Mouse (Mus musculus): Measurements from ENCODE around the gene Pacs2. TPM values are rescaled to one million over a fixed set of nuclear protein-coding genes. Genes with fewer than 3 reads are reported as not detected.

The Pacs2 gene
- 31.9 to 42.6 TPM (median 35.6 TPM) in 4 replicates for total RNA-seq (2023; ENCODE audit: inconsistent age)

DNA sequence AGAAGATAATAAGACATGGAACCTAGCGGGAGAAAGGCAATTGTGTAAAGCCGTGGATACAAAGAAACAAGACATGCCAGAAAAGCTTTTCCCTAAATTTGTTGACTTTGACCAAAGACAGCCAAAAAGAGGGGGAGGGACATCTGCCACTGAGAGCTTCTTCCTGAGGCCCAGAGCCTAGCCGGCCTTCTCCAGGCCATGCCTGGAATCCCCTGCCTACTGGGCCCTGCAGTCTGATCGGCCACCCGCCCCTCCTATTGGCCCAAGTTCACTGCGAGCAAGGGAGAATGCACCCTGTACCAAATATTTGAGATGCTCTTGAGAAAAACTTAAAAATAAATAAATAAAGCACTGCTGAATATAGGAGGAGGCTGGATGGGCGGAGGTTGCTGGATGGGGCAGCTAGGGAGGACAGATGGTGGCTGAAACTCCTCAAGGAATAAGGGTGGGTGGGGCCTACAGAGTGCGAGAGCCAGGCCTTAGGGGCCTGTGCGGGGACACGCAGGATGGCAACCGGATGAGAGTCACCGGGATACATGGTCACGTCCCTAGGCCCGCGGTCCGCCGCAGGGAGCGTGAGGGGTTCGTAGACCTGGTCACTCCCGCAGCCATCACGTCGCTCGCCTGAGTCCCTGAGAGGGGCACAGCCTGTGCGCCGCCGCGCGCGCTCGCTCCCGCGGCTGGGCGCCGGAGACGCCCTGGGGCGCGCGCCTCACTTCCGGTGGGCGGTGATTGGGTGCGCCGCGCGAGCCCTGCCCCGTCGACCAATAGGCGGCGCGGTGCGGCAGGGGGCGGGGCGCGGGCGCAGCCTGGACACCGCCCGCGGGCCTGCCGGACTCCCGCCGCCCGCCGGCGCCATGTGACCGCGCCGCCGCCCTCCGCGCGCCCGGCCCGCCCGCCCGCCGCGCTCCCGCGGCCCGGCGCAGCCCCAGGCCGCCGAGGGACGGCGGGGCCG is at the start of gene Pacs2:
Gene Pacs2, plus strand, starts transcription at position 905 of the 955 bp plus-strand sequence.

DNA sequence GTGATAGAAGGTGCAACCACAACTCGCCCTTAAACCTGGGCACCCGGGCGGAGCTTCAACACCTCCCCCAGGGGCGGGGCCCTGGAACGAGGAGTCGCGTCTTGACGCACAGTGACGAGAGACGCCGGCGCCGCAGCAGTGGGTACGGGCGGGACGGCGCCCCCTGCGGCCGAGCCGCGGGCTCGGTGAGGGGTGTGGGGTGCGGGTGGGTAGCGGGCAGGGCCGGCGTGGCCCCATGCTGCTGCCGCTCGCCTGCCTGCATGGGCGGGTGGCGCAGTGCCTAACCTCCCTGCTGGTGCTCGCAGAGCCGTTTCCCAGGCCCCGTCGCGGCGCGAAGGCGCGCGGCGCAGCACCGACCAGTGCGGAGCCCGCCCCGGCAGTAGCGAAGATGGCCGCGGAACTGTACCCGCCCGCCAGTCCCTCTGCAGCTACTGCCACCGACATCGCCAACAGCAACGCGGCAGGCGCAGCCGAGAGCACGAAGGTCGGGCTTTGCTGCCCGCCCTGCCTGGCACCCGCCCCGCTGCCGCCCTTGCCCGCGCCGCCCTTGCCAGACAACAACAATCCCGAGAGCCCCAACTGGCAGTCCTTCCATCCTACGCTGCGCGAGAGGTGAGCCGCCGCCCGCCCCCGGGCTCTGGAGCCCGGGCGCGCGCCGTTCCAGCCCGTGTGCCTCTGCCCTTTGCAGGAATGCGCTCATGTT is 37.8 kb upstream of the Pacs2 start, which contains the start of gene Btbd6:
Gene Btbd6, plus strand, starts transcription at position 112 of the 703 bp plus-strand sequence.

DNA sequence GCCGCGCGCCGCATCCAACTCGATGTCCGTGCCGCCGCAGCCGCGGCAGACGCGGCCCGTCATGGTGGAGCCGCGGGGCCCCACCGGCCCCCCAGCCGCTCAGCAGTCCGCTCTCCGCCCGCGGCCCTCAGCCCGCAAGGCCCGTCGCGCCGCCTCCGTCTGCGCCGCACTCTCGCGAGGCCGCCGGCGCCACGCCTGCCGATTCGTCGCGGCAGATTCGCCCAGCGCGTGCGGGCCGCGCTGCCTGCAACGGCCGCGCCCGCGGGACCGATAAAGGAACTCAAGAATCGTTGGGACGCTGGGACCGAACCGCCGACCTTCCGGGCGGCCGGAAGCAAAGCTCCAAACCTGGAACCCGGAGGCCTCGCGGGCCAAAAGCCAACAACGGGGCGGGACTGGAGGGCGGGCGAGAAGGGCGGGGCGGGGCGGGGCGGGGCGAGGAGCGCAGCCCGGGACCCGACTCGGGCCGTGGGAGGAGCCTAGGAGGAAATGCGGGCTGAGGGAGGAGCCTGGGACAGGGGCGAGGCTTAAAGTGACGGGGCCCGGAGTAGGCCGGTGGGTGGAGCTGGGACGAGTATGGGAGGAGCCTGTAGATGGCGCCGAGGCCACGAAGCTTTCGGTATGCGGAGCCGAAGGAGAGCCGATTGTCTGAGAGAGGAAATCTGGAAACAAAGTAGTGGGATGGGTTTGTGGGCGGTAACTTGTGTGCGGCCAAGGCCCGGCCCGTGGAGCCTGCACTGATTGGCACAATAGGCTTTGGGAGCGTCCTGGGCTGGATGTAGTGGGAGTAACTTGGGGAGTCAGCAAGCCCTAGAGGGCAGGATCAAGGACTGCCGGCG is 13.8 kb upstream of the Pacs2 start, which contains the start of gene Brf1:
Gene Brf1, minus strand, starts transcription at position 411 of the 839 bp plus-strand sequence.

DNA sequence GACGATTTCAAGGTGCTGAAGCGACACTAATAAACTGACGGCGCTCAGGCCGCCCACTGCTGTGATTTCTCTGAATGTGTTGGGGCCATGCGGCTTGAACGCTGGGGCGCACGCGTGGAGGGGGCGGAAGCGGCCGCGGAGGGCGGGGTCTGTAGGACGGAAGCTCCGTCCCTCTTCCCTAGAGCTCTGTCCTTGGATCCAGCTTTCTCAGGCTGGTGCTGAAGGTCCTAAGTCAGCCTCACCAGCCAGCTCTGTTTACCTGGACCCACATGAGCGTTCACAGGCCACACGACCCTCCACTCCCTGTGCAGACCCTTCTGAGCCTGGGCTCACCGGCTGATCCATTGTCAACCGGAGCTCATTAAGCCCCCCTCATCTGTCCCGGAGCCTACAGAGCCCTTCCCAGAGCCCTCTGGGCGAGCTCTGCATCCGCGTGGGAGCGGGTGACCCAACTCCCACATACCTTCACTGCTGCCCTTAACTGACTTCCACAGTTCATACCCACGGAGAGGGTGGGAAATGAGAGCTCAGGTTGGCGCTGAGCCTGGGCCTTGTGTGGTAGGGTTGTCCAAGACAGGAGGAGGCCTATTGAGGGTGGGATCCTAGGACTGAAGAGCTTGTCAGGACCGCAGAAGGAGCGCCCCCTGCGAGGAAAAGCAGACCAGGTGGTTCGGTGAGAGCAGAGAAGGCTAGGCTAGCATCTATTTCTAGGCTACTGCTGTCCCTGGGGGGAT is 60.2 kb downstream of the Pacs2 start, which contains the start of gene Tex22:
Gene Tex22, plus strand, starts transcription at position 174 of the 734 bp plus-strand sequence.

DNA sequence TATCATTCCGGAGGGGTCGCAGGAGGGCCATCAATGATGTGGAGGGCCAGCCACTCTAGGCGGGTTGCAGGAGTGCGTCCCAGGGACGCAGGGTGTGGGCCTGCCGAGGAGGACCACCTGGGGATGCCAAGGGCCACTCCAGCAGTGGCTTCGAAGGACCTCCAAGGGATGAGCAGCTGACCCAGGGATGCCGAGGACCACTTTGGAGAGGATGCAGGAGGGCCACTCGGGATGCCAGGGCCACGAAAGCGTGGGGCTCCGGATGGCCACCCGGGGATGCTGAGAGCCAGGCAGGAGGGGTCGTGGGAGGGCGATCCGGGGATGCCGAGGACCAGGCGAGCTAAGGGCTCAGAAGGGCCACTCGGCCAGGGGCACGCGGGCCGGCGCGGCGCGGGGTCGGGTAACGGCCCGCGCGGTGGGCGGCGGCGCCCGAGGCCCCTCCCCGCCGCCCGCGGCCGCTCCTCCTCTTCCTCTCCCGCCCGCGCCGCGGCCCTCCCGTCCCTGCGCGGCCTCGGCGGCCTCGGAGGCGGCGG is 83.5 kb downstream of the Pacs2 start, which contains the start of gene Mta1:
Gene Mta1, plus strand, starts transcription at position 530 of the 533 bp plus-strand sequence.

Other genes starting within 250 kb of the Pacs2 start
- gene Ahnak2, start 211.9 kb upstream of the Pacs2 start, total RNA-seq (2023; ENCODE audit: inconsistent age), result 0.24 to 0.39 TPM (median 0.37 TPM) in 4 replicates
- 0.96 to 1.6 TPM (median 1.3 TPM) in 4 replicates for gene Clba1, start 205.6 kb upstream of the Pacs2 start, total RNA-seq (2023; ENCODE audit: inconsistent age)
- 28.4 to 31.4 TPM (median 29.8 TPM) in 4 replicates for gene Cdca4, start 185.1 kb upstream of the Pacs2 start, total RNA-seq (2023; ENCODE audit: inconsistent age)
- gene Gpr132, start 146.3 kb upstream of the Pacs2 start, total RNA-seq (2023; ENCODE audit: inconsistent age), result 75.2 to 80.8 TPM (median 78.1 TPM) in 4 replicates
- gene Jag2, start 84.7 kb upstream of the Pacs2 start, total RNA-seq (2023; ENCODE audit: inconsistent age), result 1.1 to 4.3 TPM (median 2.5 TPM) in 4 replicates
- 14.8 to 17.1 TPM (median 16.4 TPM) in 4 replicates for gene Nudt14, start 72.4 kb upstream of the Pacs2 start, total RNA-seq (2023; ENCODE audit: inconsistent age)
- gene Btbd6, start 38.0 kb upstream of the Pacs2 start, total RNA-seq (2023; ENCODE audit: inconsistent age), result 9.5 to 15.1 TPM (median 11.5 TPM) in 4 replicates
- gene Brf1, start 13.8 kb upstream of the Pacs2 start, total RNA-seq (2023; ENCODE audit: inconsistent age), result 148 to 156 TPM (median 152 TPM) in 4 replicates
- gene Tex22, start 60.0 kb downstream of the Pacs2 start, total RNA-seq (2023; ENCODE audit: inconsistent age), result 0.48 to 1.9 TPM (median 0.91 TPM) in 4 replicates
- 45.7 to 52.7 TPM (median 48.5 TPM) in 4 replicates for gene Mta1, start 83.8 kb downstream of the Pacs2 start, total RNA-seq (2023; ENCODE audit: inconsistent age)
- 17.1 to 28.5 TPM (median 20.7 TPM) in 4 replicates for gene Crip2, start 125.7 kb downstream of the Pacs2 start, total RNA-seq (2023; ENCODE audit: inconsistent age)
- 526 to 629 TPM (median 607 TPM) in 4 replicates for gene Crip1, start 131.8 kb downstream of the Pacs2 start, total RNA-seq (2023; ENCODE audit: inconsistent age)
- gene Tedc1, start 141.9 kb downstream of the Pacs2 start, total RNA-seq (2023; ENCODE audit: inconsistent age), result 17.0 to 25.8 TPM (median 24.1 TPM) in 4 replicates
- 5.1 to 6.3 TPM (median 6.2 TPM) in 4 replicates for gene Tmem121, start 171.4 kb downstream of the Pacs2 start, total RNA-seq (2023; ENCODE audit: inconsistent age)